Mouse (Mus musculus) heart, embryonic 14.5 days (tissue): ENCODE data around the gene Rnf44. TPM values are rescaled to one million over a fixed set of nuclear protein-coding genes. Genes with fewer than 3 reads are reported as not detected.

Experiments used
- ATAC-seq: fragments of 200-750 bp; cut with Nextera tagmentation; 2 replicates; pipeline ENCODE4 v1.8.0; 2017; ENCODE audit warnings: low read depth, moderate TSS enrichment; ENCODE audit not compliant: insufficient number of reproducible peaks, insufficient read depth, low FRiP score
- H3K27ac ChIP-seq, 2 experiments: fragments of 200-500 bp in 1 of 2; fragments of 300-500 bp in 1 of 2; sonication (generic) in 1 of 2; replicated peaks in 1 of 2; 2 replicates each; pipeline ENCODE4 v1.5.1; 2012 to 2014; ENCODE audit warnings: low read depth in 2 of 2, low read length in 2 of 2, control low read depth in 1 of 2, mild to moderate bottlenecking in 1 of 2, mixed read lengths in 1 of 2; ENCODE audit not compliant: control insufficient read depth in 1 of 2, insufficient read depth in 1 of 2
- H3K27me3 ChIP-seq: fragments of 300-500 bp; sonication (generic); 2 replicates; pipeline ENCODE4 v1.6.1; 2014; ENCODE audit warnings: mild to moderate bottlenecking, low read length, control low read depth; ENCODE audit not compliant: control insufficient read depth, insufficient read depth
- H3K36me3 ChIP-seq: fragments of 300-500 bp; sonication (generic); 2 replicates; pipeline ENCODE4 v1.6.1; 2014; ENCODE audit warnings: mild to moderate bottlenecking, control low read depth, low read length, mixed read lengths; ENCODE audit not compliant: control insufficient read depth, insufficient read depth
- H3K4me1 ChIP-seq, 2 experiments: fragments of 200-500 bp in 1 of 2; fragments of 300-500 bp in 1 of 2; sonication (generic) in 1 of 2; 2 replicates each; pipeline ENCODE4 v1.6.1; 2012 to 2014; ENCODE audit warnings: low read length in 2 of 2, control low read depth in 1 of 2, mixed read lengths in 1 of 2; ENCODE audit not compliant: control insufficient read depth in 2 of 2, insufficient read depth in 2 of 2
- H3K4me2 ChIP-seq: fragments of 300-500 bp; sonication (generic); 2 replicates; pipeline ENCODE4 v1.6.1; 2014; ENCODE audit warnings: mild to moderate bottlenecking, low read length
- H3K4me3 ChIP-seq, 2 experiments: fragments of 200-500 bp in 1 of 2; fragments of 300-500 bp in 1 of 2; sonication (generic) in 1 of 2; 2 replicates each; pipeline ENCODE4 v1.5.1; 2012 to 2014; ENCODE audit warnings: low read length in 2 of 2, mild to moderate bottlenecking in 2 of 2, control low read depth in 1 of 2, low read depth in 1 of 2, moderate library complexity in 1 of 2; ENCODE audit not compliant: control insufficient read depth in 1 of 2, insufficient read depth in 1 of 2
- H3K9ac ChIP-seq: fragments of 300-500 bp; sonication (generic); 2 replicates; pipeline ENCODE4 v1.6.1; 2014; ENCODE audit warnings: mild to moderate bottlenecking, low read length
- H3K9me3 ChIP-seq: fragments of 300-500 bp; sonication (generic); 2 replicates; pipeline ENCODE4 v1.6.1; 2016; ENCODE audit warnings: low read length, control low read depth; ENCODE audit not compliant: control insufficient read depth
- WGBS: fragments of 180-500 bp; shearing (Covaris S2); extraction: QIAGEN DNeasy Blood & Tissue Kit; methylation state at CpG from one replicate; pipeline ENCODE4 v1.1.7; 2014; 5-methylcytosine and 5-hydroxymethylcytosine counted together
- polyA plus RNA-seq: library from polyadenylated mRNA; unstranded; fragments of >200 nt; fragmentation: Nextera tagmentation; extraction: Ambion mirVana; gene quantifications from 2 replicates; pipeline ENCODE4 v1.2.1, GENCODE M21; 2014

Rnf44 gene
- polyA plus RNA-seq, 1 experiment from 2014 or later = 60.2 TPM

DNA sequence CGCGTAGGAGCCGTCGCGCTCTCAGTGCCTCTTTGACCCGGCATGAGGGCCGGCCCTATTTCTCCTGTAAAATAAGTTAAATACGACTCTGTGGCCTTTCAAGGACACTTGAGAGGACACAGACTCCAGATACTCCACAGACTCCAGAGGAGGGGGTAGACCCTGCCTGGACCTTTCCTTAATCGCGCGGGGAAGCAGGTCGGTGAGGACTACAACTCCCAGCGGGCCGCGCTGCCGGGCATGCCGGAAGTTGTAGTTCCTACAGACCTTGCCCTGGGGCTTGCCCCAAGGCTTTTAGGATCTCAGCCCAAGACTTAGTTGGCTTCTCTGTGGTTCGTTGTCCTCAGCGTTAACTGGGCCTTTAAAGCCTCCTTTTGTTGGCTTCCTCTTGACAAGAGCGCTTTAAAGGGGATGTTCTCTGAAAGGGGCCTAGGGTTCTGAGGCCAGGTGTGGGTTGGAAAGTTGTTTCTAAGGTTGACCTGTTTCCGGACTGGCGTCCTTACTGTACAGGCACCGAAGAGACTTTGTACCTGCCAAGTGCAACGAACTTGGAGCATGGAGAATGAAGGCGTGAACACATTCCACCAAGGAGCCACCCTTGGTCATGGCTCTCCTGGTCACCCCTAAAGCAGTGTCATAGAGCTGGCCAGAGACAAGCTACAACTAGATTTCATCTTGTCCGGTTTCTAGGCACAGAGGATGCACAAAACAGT is 797 bp upstream of the Rnf44 start:
- Histone ChIP-seq H3K4me2 (peak overlapping the region; percentile 59), H3K9ac (peak overlapping the region; percentile 77), H3K9me3 (no peaks in the 10 kb centered on the region), H3K27ac (peak overlapping the region; percentile 95 to 99), H3K36me3 (no peaks in the 10 kb centered on the region), H3K27me3 (no peaks in the 10 kb centered on the region), H3K4me3 (peak overlapping the region; percentile 70 to 90), H3K4me1 (peaks cover 11 to 20% of the 10 kb centered on the region in 2 experiments)
- 15% methylated on average over 26 of the region's 26 CpGs for WGBS
- ATAC-seq = peak; percentile 60

DNA sequence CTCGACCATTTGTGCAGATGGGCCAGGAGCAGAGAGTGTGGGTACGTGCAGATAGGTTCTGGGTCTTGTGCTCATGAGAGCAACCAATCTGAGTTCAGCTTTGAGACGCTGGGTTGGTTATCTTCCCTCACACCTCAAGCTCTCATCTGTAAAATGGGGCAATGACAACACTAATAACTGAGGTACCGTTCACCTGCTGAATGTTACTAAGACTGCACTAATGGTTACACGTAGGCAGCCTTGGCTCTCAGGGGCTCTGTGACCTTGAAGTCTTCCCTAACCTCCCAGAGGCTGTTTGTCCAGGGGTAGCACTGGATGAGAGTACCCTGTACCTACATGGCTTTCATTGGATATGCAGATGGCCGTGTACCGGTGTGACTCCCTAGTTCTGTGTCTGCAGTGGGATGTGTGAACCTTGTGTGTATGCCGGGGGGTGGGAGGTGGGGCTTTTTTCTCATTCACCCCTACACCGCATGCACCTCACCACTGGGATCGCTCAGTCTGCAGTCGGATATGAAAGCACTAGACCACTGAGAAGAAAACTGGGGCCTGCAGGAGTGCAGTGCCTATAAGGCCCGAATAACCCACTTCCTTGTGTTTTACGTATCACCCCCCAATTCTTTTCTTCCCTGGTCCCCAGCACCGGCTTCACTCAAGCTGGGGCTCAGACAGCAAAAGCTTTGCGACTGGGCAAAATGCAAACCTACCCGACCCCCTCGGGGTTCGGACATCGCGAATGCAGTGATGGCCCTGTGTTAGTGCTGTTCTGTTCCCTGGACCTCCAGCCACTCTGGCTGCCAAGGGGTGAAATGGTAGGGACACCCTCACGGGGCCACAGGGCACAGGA is 773 bp downstream of the Rnf44 start:
- H3K9me3 ChIP-seq = no peaks in the 10 kb centered on the region
- peak overlapping the region; percentile 90 to 92 for H3K4me3 ChIP-seq
- H3K36me3 ChIP-seq = no peaks in the 10 kb centered on the region
- WGBS = 8% methylated on average over 21 of the region's 21 CpGs
- no peaks in the 10 kb centered on the region for H3K27me3 ChIP-seq
- ATAC-seq = no peak
- H3K4me1 ChIP-seq = peaks cover 11 to 28% of the 10 kb centered on the region in 2 experiments
- H3K27ac ChIP-seq = peak overlapping the region; percentile 85 to 95
- peak overlapping the region; percentile 81 for H3K4me2 ChIP-seq
- H3K9ac ChIP-seq = peak overlapping the region; percentile 96

DNA sequence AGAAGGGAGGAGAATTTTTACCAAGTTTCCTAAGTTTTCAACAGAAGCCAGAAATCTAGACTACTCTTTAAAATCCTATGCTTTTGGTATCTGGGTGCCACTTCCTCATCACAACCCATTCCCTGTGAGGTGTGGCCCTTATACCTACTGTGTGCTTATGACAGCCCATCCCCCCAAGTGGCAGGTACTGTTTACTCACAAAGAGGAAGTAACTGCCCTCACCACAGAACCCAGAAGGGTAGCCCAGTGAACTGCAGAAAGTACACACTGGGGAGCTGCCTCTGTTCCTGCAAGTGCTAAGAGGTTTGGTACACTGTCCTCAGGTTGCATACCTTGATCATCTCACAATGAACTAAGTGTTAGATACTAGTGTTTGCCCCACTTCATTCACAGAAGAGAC is 2.0 kb downstream of the Rnf44 start:
- Histone ChIP-seq H3K4me1 (peaks cover 11 to 28% of the 10 kb centered on the region in 2 experiments), H3K4me3 (no peak overlapping the region), H3K4me2 (peak overlapping the region; percentile 81), H3K9ac (peak overlapping the region; percentile 96; the same call in 1 of the 2 replicates), H3K27me3 (no peaks in the 10 kb centered on the region), H3K36me3 (no peaks in the 10 kb centered on the region), H3K9me3 (no peaks in the 10 kb centered on the region), H3K27ac (no peak overlapping the region)
- no peak for ATAC-seq

DNA sequence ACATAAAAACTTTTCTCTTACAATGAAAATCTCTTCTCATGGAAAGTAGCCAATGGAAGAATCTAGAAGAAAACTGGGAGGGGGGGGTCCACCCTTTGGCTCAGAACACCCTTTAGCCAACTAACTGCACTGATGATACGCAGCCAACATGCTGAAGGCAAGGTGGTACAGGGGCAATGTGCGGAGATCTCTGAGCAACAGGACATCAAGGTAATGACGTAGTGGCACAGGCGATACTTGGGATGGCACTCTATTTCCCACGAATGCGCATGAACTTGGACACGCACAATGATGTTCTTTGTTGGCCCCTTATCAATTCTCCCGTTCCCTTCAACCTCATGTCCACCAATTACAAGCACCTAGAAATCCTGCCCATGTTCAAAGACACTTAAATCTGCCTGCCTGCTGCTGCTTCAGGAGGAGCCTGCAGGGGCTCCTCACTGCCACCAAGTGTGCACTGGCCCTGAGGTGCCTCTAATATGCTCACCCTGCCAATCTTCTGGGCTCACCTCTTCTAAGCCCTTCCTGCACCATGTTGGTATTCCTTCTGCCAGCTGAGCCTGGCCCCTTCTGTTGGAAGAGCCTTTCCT is 3.5 kb downstream of the Rnf44 start:
- no peak for ATAC-seq
- Histone ChIP-seq H3K36me3 (no peaks in the 10 kb centered on the region), H3K4me3 (no peak overlapping the region), H3K9me3 (no peaks in the 10 kb centered on the region), H3K9ac (no peak overlapping the region), H3K27ac (no peak overlapping the region), H3K4me1 (peaks cover 21 to 41% of the 10 kb centered on the region in 2 experiments), H3K4me2 (no peak overlapping the region), H3K27me3 (no peaks in the 10 kb centered on the region)
- 93% methylated on average over 8 of the region's 8 CpGs for WGBS

DNA sequence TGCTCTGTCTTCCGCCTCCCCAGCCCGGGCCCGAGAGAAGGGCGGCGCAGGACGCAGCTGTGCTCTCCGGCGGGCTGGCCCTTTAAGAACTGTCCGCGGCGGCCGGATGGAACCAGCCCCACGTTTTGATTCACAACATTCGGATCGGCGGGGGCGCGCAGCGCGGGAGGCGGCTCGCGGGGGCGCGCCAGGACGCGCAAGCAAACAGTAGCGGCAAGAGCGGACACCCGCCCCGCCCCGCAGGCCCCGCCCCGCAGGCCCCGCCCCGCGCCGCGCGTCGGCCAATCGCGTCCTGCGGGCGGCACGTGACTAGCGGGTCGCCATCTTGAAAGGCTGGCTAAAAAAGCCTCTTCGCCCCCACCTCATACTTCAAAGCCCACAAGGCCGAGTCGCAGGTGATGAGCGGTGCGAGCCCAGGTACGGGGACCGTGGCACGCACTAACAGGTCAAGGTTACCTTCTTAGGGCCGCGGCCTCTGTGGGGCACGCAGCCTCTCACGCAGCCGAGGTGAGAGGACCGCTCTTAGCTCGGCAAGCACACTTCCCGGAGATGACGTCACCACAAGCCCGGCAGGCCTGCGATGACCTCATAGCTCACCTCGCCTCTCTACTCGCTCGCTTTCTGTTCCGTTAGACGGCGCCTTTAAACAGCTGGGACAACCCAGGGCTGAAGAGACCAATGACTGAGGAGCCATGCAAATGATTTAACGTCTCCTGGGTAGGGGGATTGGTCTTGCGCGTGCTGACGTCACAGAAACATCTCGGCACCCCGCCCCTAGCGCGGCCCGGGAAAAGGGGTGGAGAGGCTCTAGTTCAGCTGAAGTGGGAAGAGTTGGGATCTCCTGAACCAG is 5.9 kb downstream of the Rnf44 start:
- Histone ChIP-seq H3K9me3 (no peaks in the 10 kb centered on the region), H3K36me3 (peaks cover 15% of the 10 kb centered on the region), H3K4me3 (peak overlapping the region; percentile 76 to 98), H3K4me2 (peak overlapping the region; percentile 88), H3K9ac (peak overlapping the region; percentile 96), H3K27me3 (no peaks in the 10 kb centered on the region), H3K4me1 (peaks cover 27 to 60% of the 10 kb centered on the region in 2 experiments), H3K27ac (peak overlapping the region; percentile 99 to 100)
- ATAC-seq = peak; percentile 88
- under 1% methylated on average over 72 of the region's 82 CpGs for WGBS

DNA sequence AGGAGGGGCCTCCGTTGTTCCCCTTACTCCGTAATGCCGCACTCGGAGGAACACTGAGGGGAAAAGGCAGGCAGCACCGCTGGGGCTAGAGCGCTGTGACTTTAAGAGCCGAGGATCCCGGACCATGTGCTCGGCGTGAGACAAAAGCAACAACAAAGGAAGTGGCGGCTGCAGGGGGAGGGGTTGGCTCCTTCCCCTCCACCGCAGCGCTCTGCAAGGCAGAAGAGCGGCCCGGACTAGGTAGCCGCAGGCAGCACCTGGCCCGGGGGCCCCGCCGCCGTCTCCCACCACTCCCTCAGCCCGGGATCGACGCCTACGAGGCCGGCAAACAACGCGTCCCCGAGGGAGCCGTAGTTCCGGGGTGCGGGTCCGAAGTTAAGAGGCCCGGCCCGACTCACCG is 6.6 kb downstream of the Rnf44 start:
- under 1% methylated on average over 34 of the region's 35 CpGs for WGBS
- peak; percentile 73 for ATAC-seq

More for the DNA sequence above, 6.6 kb downstream of the Rnf44 start:
- H3K4me1 ChIP-seq = peaks cover 22 to 55% of the 10 kb centered on the region in 2 experiments
- no peaks in the 10 kb centered on the region for H3K27me3 ChIP-seq
- peak overlapping the region; percentile 96 for H3K9ac ChIP-seq
- no peaks in the 10 kb centered on the region for H3K9me3 ChIP-seq
- H3K36me3 ChIP-seq = peaks cover 22% of the 10 kb centered on the region
- peak overlapping the region; percentile 84 to 99 for H3K27ac ChIP-seq
- peak overlapping the region; percentile 88 for H3K4me2 ChIP-seq
- H3K4me3 ChIP-seq = peak overlapping the region; percentile 73 to 98
